Mouse (Mus musculus) MEL (cell line): Measurements from ENCODE around the gene Disp3.

ENCODE experiments used
- CTCF ChIP-seq, 3 experiments: IDR thresholded peaks in 2 of 3; conservative IDR thresholded peaks in 1 of 3; 2 replicates each; pipeline ENCODE4 v1.5.1; 2011 to 2012; ENCODE audit warnings: low read length in 3 of 3, low read depth in 2 of 3, mild to moderate bottlenecking in 2 of 3, improper control_type of control experiment in 1 of 3, inconsistent platforms in 1 of 3, mixed read lengths in 1 of 3, moderate library complexity in 1 of 3; ENCODE audit not compliant: control insufficient read depth in 1 of 3, insufficient read depth in 1 of 3, poor library complexity in 1 of 3, severe bottlenecking in 1 of 3
- E2F4 ChIP-seq: IDR thresholded peaks from 2 replicates; pipeline ENCODE4 v1.6.1; 2011; ENCODE audit warnings: low read depth, low read length, improper control_type of control experiment, borderline replicate concordance
- ELF1 ChIP-seq: IDR thresholded peaks from 2 replicates; pipeline ENCODE4 v1.6.1; 2014; ENCODE audit warnings: low read depth, mild to moderate bottlenecking, inconsistent platforms, low read length, improper control_type of control experiment, moderate library complexity
- EP300 ChIP-seq, 2 experiments: IDR thresholded peaks; 2 replicates each; pipeline ENCODE4 v1.6.1; 2011; ENCODE audit warnings: improper control_type of control experiment in 2 of 2, low read length in 2 of 2, low read depth in 1 of 2, mild to moderate bottlenecking in 1 of 2
- ETS1 ChIP-seq: IDR thresholded peaks from 2 replicates; pipeline ENCODE4 v1.6.1; 2012; ENCODE audit warnings: low read depth, mild to moderate bottlenecking, inconsistent platforms, low read length, improper control_type of control experiment, moderate library complexity
- GATA1 ChIP-seq: IDR thresholded peaks from 2 replicates; pipeline ENCODE4 v1.6.1; 2011; ENCODE audit warnings: low read depth, low read length, improper control_type of control experiment
- HCFC1 ChIP-seq: IDR thresholded peaks from 2 replicates; pipeline ENCODE4 v1.6.1; 2012; ENCODE audit warnings: low read depth, mild to moderate bottlenecking, inconsistent platforms, low read length, improper control_type of control experiment, moderate library complexity
- JUND ChIP-seq: IDR thresholded peaks from 2 replicates; pipeline ENCODE4 v1.6.1; 2011; ENCODE audit warnings: low read depth, mild to moderate bottlenecking, improper control_type of control experiment, low read length
- MYC ChIP-seq: IDR thresholded peaks from 2 replicates; pipeline ENCODE4 v1.6.1; 2011; ENCODE audit warnings: low read depth, mild to moderate bottlenecking, low read length, improper control_type of control experiment, moderate library complexity
- POLR2A ChIP-seq, 2 experiments: IDR thresholded peaks; 2 replicates each; pipeline ENCODE4 v1.6.1; 2011 to 2012; ENCODE audit warnings: low read length in 2 of 2, mild to moderate bottlenecking in 2 of 2, control low read depth in 1 of 2, improper control_type of control experiment in 1 of 2, low read depth in 1 of 2, moderate library complexity in 1 of 2; ENCODE audit not compliant: control insufficient read depth in 1 of 2, insufficient read depth in 1 of 2, poor library complexity in 1 of 2
- RCOR1 ChIP-seq: IDR thresholded peaks from 2 replicates; pipeline ENCODE4 v1.6.1; 2012; ENCODE audit warnings: low read depth, mild to moderate bottlenecking, inconsistent platforms, low read length, improper control_type of control experiment
- USF1 ChIP-seq: IDR thresholded peaks from 2 replicates; pipeline ENCODE4 v1.6.1; 2014; ENCODE audit warnings: low read depth, mild to moderate bottlenecking, inconsistent platforms, low read length, improper control_type of control experiment, moderate library complexity
- ZC3H11A ChIP-seq: IDR thresholded peaks from 2 replicates; pipeline ENCODE4 v1.6.1; 2012; ENCODE audit warnings: low read depth, mild to moderate bottlenecking, inconsistent platforms, low read length, improper control_type of control experiment

DNA sequence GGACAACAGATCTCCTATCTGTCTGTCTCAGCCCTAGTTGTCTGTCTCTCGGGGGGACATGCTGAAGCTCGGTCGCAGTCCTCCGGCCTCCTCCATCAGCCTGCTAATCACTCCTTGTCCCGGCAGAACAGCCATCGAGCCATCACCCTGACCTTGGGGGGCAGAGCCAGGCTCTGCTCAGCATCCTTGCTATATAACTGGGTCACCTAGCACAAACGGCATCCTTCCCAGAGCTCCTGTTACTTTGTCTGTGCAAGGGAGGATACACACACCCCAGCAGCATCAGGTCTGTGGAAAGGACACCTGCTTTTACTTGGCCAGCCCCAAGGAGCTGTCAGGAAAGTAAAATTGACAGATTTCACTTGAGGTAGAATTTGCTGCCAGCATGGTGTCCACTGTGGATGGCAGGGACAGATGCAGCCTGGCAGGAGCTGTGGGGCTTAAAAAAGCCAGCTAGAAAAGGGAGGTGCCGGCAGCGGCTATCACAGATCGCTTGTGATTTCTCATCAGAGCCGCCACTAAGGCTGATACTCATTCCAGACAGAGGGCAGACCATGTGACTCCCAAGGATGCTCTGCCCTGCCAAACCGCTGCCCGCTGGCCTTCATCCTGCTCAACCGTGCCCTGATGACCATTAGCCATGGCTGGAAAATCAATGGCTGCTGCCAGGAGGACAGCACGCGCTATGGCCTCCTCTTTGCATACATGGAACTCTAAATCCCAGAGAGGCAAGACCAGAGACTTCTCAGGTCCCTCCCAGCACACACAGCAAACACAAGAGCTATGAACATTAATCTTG lies 27.8 kb upstream of the Disp3 start:
- TF ChIP-seq CTCF (IDR thresholded peaks at IDR 0.05 in 2 of 3, conservative IDR thresholded peaks at IDR 0.05 in 1 of 3; ENCODE audit: control insufficient read depth in 1 of 3, insufficient read depth in 1 of 3, low read depth in 2 of 3, low read length in 3 of 3, poor library complexity in 1 of 3, severe bottlenecking in 1 of 3) (no peak), USF1 (no peak), POLR2A (IDR thresholded peaks at IDR 0.05; ENCODE audit: control insufficient read depth in 1 of 2, insufficient read depth in 1 of 2, low read depth in 1 of 2, low read length in 2 of 2, poor library complexity in 1 of 2) (no peak), EP300 (IDR thresholded peaks at IDR 0.05; ENCODE audit: low read depth in 1 of 2, low read length in 2 of 2) (no peak), E2F4 (no peak), JUND (no peak), GATA1 (no peak), ELF1 (no peak), ETS1 (no peak), HCFC1 (no peak), MYC (no peak), RCOR1 (no peak), ZC3H11A (no peak)
